Mouse (Mus musculus) adrenal gland, postnatal 4 days (tissue): Measurements from ENCODE around the gene Ap1g1. TPM values are rescaled to one million over a fixed set of nuclear protein-coding genes. Genes with fewer than 3 reads are reported as not detected.

Experiments used
- total RNA-seq, 2 experiments: library from RNA; stranded (reverse); gene quantifications; 2 replicates each; pipeline ENCODE4 v1.2.3; 2021

The Ap1g1 gene
- total RNA-seq, 2 experiments from 2014 or later = 88.5 to 90.0 TPM

Other genes with a start within 250 kb of the Ap1g1 start
- 10 to 100 TPM; 32.9 to 35.9 TPM for gene Dhx38, start 212.7 kb upstream of the Ap1g1 start, total RNA-seq
- 10 to 100 TPM; 13.3 to 13.8 TPM for gene Txnl4b, start 212.7 kb upstream of the Ap1g1 start, total RNA-seq
- gene Hp, start 199.4 kb upstream of the Ap1g1 start, total RNA-seq = 100 to 1,000 TPM in 1 of 2 experiments, 10 to 100 TPM in 1; 21.3 to 285 TPM
- gene Dhodh, start 169.9 kb upstream of the Ap1g1 start, total RNA-seq = 10 to 100 TPM; 27.2 to 32.1 TPM
- under 1 TPM in 1 of 2 experiments, not detected in 1; 0.08 TPM for gene Pkd1l3, start 164.0 kb upstream of the Ap1g1 start, total RNA-seq
- gene Ist1, start 85.3 kb upstream of the Ap1g1 start, total RNA-seq = 100 to 1,000 TPM in 1 of 2 experiments, 10 to 100 TPM in 1; 99.2 to 104 TPM
- 10 to 100 TPM; 23.3 to 26.1 TPM for gene Zfp821, start 73.0 kb upstream of the Ap1g1 start, total RNA-seq
- 10 to 100 TPM; 57.5 to 61.5 TPM for gene Atxn1l, start 40.8 kb upstream of the Ap1g1 start, total RNA-seq
- 10 to 100 TPM; 11.3 to 12.2 TPM for gene Phlpp2, start 90.0 kb downstream of the Ap1g1 start, total RNA-seq
- gene Marveld3, start 183.6 kb downstream of the Ap1g1 start, total RNA-seq = 1 to 10 TPM in 1 of 2 experiments, under 1 TPM in 1; 0.25 to 1.6 TPM
- gene Tat, start 211.9 kb downstream of the Ap1g1 start, total RNA-seq = 1 to 10 TPM in 1 of 2 experiments, under 1 TPM in 1; 0.48 to 8.8 TPM